Mouse (Mus musculus) MEL (cell line): Measurements from ENCODE around the gene Glp2r. TPM values are rescaled to one million over a fixed set of nuclear protein-coding genes. Genes with fewer than 3 reads are reported as not detected.

Experiments
- DNase-seq: peaks from one replicate; pipeline ENCODE4 v3.0.0; 2011; ENCODE audit warnings: low read depth, low spot score
- H3K27ac ChIP-seq: 2 replicates; pipeline ENCODE4 v1.5.1; 2012; ENCODE audit warnings: low read depth, mild to moderate bottlenecking, control low read depth, low read length, moderate library complexity; ENCODE audit not compliant: control insufficient read depth
- H3K27me3 ChIP-seq, 2 experiments: fragments of 150-350 bp in 1 of 2; sonication (generic) in 1 of 2; 2 replicates each; pipeline ENCODE4 v1.6.1; 2012; ENCODE audit warnings: low read length in 2 of 2, mild to moderate bottlenecking in 2 of 2, improper control_type of control experiment in 1 of 2, moderate library complexity in 1 of 2; ENCODE audit not compliant: insufficient read depth in 2 of 2, control insufficient read depth in 1 of 2
- H3K36me3 ChIP-seq, 2 experiments: 2 replicates each; pipeline ENCODE4 v1.6.1; 2012 to 2014; ENCODE audit warnings: low read length in 2 of 2, improper control_type of control experiment in 1 of 2, inconsistent platforms in 1 of 2, mild to moderate bottlenecking in 1 of 2; ENCODE audit not compliant: insufficient read depth in 2 of 2, control insufficient read depth in 1 of 2
- H3K4me1 ChIP-seq, 2 experiments: fragments of 150-350 bp in 1 of 2; sonication (generic) in 1 of 2; 2 replicates each; pipeline ENCODE4 v1.6.1; 2012; ENCODE audit warnings: low read length in 2 of 2, improper control_type of control experiment in 1 of 2, mild to moderate bottlenecking in 1 of 2; ENCODE audit not compliant: insufficient read depth in 2 of 2, control insufficient read depth in 1 of 2
- H3K4me3 ChIP-seq, 2 experiments: fragments of 150-350 bp in 1 of 2; sonication (generic) in 1 of 2; 2 replicates each; pipeline ENCODE4 v1.5.1; 2012; ENCODE audit warnings: low read depth in 2 of 2, low read length in 2 of 2, mild to moderate bottlenecking in 2 of 2, moderate library complexity in 2 of 2, control low read depth in 1 of 2, improper control_type of control experiment in 1 of 2; ENCODE audit not compliant: control insufficient read depth in 1 of 2, insufficient read depth in 1 of 2
- H3K79me2 ChIP-seq: 2 replicates; pipeline ENCODE4 v1.6.1; 2012; ENCODE audit warnings: mild to moderate bottlenecking, low read length, moderate library complexity; ENCODE audit not compliant: control insufficient read depth, poor library complexity, insufficient read depth
- H3K9ac ChIP-seq: 2 replicates; pipeline ENCODE4 v1.6.1; 2012; ENCODE audit warnings: low read depth, mild to moderate bottlenecking, control low read depth, low read length, moderate library complexity; ENCODE audit not compliant: control insufficient read depth, poor library complexity, severe bottlenecking
- H3K9me3 ChIP-seq: fragments of 150-350 bp; sonication (generic); replicated peaks from 2 replicates; pipeline ENCODE4 v1.6.1; 2012; ENCODE audit warnings: mild to moderate bottlenecking, low read length, improper control_type of control experiment, moderate library complexity; ENCODE audit not compliant: insufficient read depth
- CHD1 ChIP-seq: IDR thresholded peaks from 2 replicates; pipeline ENCODE4 v1.6.1; 2012; ENCODE audit warnings: low read depth, mild to moderate bottlenecking, inconsistent platforms, low read length, improper control_type of control experiment
- CHD2 ChIP-seq: IDR thresholded peaks from 2 replicates; pipeline ENCODE4 v1.6.1; 2011; ENCODE audit warnings: low read length, improper control_type of control experiment
- GABPA ChIP-seq: IDR thresholded peaks from 2 replicates; pipeline ENCODE4 v1.6.1; 2012; ENCODE audit warnings: low read depth, mild to moderate bottlenecking, inconsistent platforms, low read length, improper control_type of control experiment, moderate library complexity
- JUND ChIP-seq: IDR thresholded peaks from 2 replicates; pipeline ENCODE4 v1.6.1; 2011; ENCODE audit warnings: low read depth, mild to moderate bottlenecking, improper control_type of control experiment, low read length
- MAX ChIP-seq: IDR thresholded peaks from 2 replicates; pipeline ENCODE4 v1.6.1; 2011; ENCODE audit warnings: low read length, improper control_type of control experiment
- MAZ ChIP-seq: IDR thresholded peaks from 2 replicates; pipeline ENCODE4 v1.6.1; 2012; ENCODE audit warnings: low read depth, mild to moderate bottlenecking, inconsistent platforms, low read length, improper control_type of control experiment
- MEF2A ChIP-seq: IDR thresholded peaks from 2 replicates; pipeline ENCODE4 v1.6.1; 2014; ENCODE audit warnings: low read depth, mild to moderate bottlenecking, inconsistent platforms, low read length, improper control_type of control experiment; ENCODE audit not compliant: poor library complexity, insufficient replicate concordance, severe bottlenecking; ENCODE audit errors: extremely low read depth
- MXI1 ChIP-seq: IDR thresholded peaks from 2 replicates; pipeline ENCODE4 v1.6.1; 2011; ENCODE audit warnings: mild to moderate bottlenecking, low read depth, low read length, improper control_type of control experiment
- NELFE ChIP-seq: IDR thresholded peaks from 2 replicates; pipeline ENCODE4 v1.6.1; 2011; ENCODE audit warnings: low read depth, low read length, improper control_type of control experiment
- POLR2A ChIP-seq, 2 experiments: IDR thresholded peaks; 2 replicates each; pipeline ENCODE4 v1.6.1; 2011 to 2012; ENCODE audit warnings: low read length in 2 of 2, mild to moderate bottlenecking in 2 of 2, control low read depth in 1 of 2, improper control_type of control experiment in 1 of 2, low read depth in 1 of 2, moderate library complexity in 1 of 2; ENCODE audit not compliant: control insufficient read depth in 1 of 2, insufficient read depth in 1 of 2, poor library complexity in 1 of 2
- POLR2AphosphoS5 ChIP-seq: IDR thresholded peaks from 2 replicates; pipeline ENCODE4 v1.6.1; 2012; ENCODE audit warnings: low read depth, borderline replicate concordance, mild to moderate bottlenecking, inconsistent platforms, low read length, moderate library complexity, mixed read lengths
- TCF12 ChIP-seq: IDR thresholded peaks from 2 replicates; pipeline ENCODE4 v1.6.1; 2014; ENCODE audit warnings: low read depth, mild to moderate bottlenecking, inconsistent platforms, low read length, improper control_type of control experiment, moderate library complexity
- USF1 ChIP-seq: IDR thresholded peaks from 2 replicates; pipeline ENCODE4 v1.6.1; 2014; ENCODE audit warnings: low read depth, mild to moderate bottlenecking, inconsistent platforms, low read length, improper control_type of control experiment, moderate library complexity
- ZC3H11A ChIP-seq: IDR thresholded peaks from 2 replicates; pipeline ENCODE4 v1.6.1; 2012; ENCODE audit warnings: low read depth, mild to moderate bottlenecking, inconsistent platforms, low read length, improper control_type of control experiment
- ZNF384 ChIP-seq: IDR thresholded peaks from 2 replicates; pipeline ENCODE4 v1.6.1; 2012; ENCODE audit warnings: low read depth, mild to moderate bottlenecking, inconsistent platforms, low read length, improper control_type of control experiment
- polyA plus RNA-seq, 2 experiments: library from polyadenylated mRNA; stranded (reverse) in 1 of 2; unstranded in 1 of 2; fragments of >175 nt in 1 of 2; fragments of >200 nt in 1 of 2; gene quantifications; 2 replicates each; pipeline versions ENCODE4 v1.2.1 to v1.2.4; 2012; ENCODE audit warnings: low replicate concordance in 2 of 2, low read depth in 1 of 2; ENCODE audit not compliant: insufficient read length in 2 of 2, insufficient read depth in 1 of 2, missing spikeins in 1 of 2
- total RNA-seq: library from RNA; depleted of rRNA; stranded (reverse); fragments of 300-350 nt; gene quantifications from 2 replicates; pipeline ENCODE4 v1.2.3, GENCODE M21; 2012

Glp2r gene
- total and polyA plus RNA-seq, 3 experiments, result not detected

GRCm38 (mm10) chr11:67757373-67758167, 13.4 kb downstream of the Glp2r start:
- Histone ChIP-seq H3K9me3 (no peaks in the 10 kb centered on the region), H3K9ac (no peak overlapping the region)
- no peak for TF ChIP-seq JUND
- no peak for TF ChIP-seq MAZ
- TF ChIP-seq CHD2, result no peak
- TF ChIP-seq ZNF384, result no peak
- TF ChIP-seq NELFE, result no peak
- TF ChIP-seq POLR2A (IDR thresholded peaks at IDR 0.05; ENCODE audit: control insufficient read depth in 1 of 2, insufficient read depth in 1 of 2, low read depth in 1 of 2, low read length in 2 of 2, poor library complexity in 1 of 2), result no peak
- TF ChIP-seq MAX, result no peak
- no peak for TF ChIP-seq USF1
- no peak for TF ChIP-seq CHD1
- TF ChIP-seq ZC3H11A, result no peak
- no peak for TF ChIP-seq MEF2A
- TF ChIP-seq, all 39 proteins: peak for 0
- no peaks in the 10 kb centered on the region for H3K36me3 ChIP-seq
- DNase-seq, result no peak
- no peaks in the 10 kb centered on the region for H3K4me1 ChIP-seq
- H3K79me2 ChIP-seq, result no peaks in the 10 kb centered on the region
- no peaks in the 10 kb centered on the region for H3K27me3 ChIP-seq
- H3K27ac ChIP-seq, result no peak overlapping the region
- H3K4me3 ChIP-seq, result no peak overlapping the region

GRCm38 (mm10) chr11:67756287-67756686, 14.7 kb downstream of the Glp2r start:
- no peak for DNase-seq
- TF ChIP-seq GABPA (no peak), TCF12 (no peak), MXI1 (no peak), POLR2AphosphoS5 (no peak)

More at GRCm38 (mm10) chr11:67756287-67756686, 14.7 kb downstream of the Glp2r start:
- H3K9me3 ChIP-seq, result no peaks in the 10 kb centered on the region
- H3K9ac ChIP-seq, result no peak overlapping the region
- H3K27me3 ChIP-seq, result no peaks in the 10 kb centered on the region
- H3K4me1 ChIP-seq, result no peaks in the 10 kb centered on the region
- no peak overlapping the region for H3K27ac ChIP-seq
- no peak overlapping the region for H3K4me3 ChIP-seq
- H3K79me2 ChIP-seq, result no peaks in the 10 kb centered on the region
- no peaks in the 10 kb centered on the region for H3K36me3 ChIP-seq
